Comparison of ENCODE assay signal across 9 mouse cellular contexts in the genomic region with DNA sequence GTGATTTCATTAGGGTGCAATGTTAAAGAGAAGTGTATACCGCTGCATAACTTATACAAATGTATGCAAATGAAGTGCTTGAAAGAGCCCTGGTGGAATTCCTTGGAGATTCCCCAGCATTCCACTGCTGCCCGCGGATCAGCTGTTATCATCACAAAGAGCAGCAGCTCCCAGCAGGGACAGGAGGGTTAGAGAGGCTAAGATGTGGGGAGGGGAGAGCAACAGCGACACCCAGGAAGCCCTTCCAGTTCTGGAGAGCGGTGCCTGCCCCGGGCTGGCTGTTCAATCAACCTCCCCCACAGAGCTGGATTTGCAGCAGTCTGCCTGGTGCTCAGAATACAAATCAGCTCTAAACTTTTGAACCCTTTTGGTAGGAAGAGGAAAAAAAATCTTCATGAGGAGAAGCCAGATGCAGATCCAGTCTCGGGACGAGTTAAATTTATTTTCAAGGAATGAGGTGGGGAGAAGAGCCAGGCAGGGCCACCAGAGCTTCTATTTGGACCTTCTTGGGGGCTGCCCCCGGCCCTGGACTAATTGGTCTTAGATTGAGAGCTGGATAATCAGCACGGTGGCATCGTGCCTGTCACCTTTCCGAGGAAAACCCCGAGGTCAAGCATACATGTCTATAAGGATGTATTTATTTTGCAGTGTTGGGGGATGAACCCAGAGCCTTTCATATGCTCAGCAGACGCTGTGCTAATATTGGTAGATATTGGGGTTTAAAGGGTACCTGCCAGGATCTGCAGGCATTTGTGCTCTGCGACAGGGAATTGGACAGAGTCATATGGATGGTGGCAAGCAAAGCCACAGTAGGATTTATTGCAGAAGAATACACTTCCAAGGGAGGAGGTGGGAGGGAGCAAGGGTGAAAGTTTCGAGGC.
DNase-seq lines count a peak whose midpoint lies in the region; ATAC-seq and TF ChIP-seq lines count a peak whose summit lies in the region.
"Had no signal": no experiment of that assay in that cellular context is flagged by ENCODE, and none has a peak within 500 bp of the region (broad histone marks: within the 10 kb centered on the region; RNA-seq: fewer than 3 reads in every experiment).

No protein-coding gene starts in this region.

- no peaks in the 10 kb centered on the region for H3K9me3 ChIP-seq in heart, embryonic 12.5 days (replicated peaks)
- no peaks in the 10 kb centered on the region for H3K9me3 ChIP-seq in midbrain, embryonic 16.5 days (replicated peaks; ENCODE audit: control insufficient read depth, low read length, poor library complexity, severe bottlenecking)

- no peak overlapping the region for H3K4me3 ChIP-seq in heart, embryonic 12.5 days
- peak overlapping the region; percentile 22; the same call in 1 of the 2 replicates for H3K4me3 ChIP-seq in layer of hippocampus, adult 2 months
- no peak overlapping the region for H3K4me3 ChIP-seq in midbrain, embryonic 16.5 days (ENCODE audit: low read depth, low read length)

- H3K36me3 ChIP-seq in heart, embryonic 12.5 days, result no peaks in the 10 kb centered on the region
- no peaks in the 10 kb centered on the region for H3K36me3 ChIP-seq in midbrain, embryonic 16.5 days (ENCODE audit: control insufficient read depth, insufficient read depth, low read length)
- H3K36me3 ChIP-seq: G1E had no signal

- WGBS in heart, embryonic 12.5 days, result 10% methylated on average over 16 of the region's 16 CpGs
- WGBS in midbrain, embryonic 16.5 days, result 3% methylated on average over 16 of the region's 16 CpGs

- TF ChIP-seq CTCF in layer of hippocampus, adult 2 months (conservative IDR thresholded peaks at IDR 0.05), result peak; percentile 50

- H3K4me2 ChIP-seq in heart, embryonic 12.5 days, result peak overlapping the region; percentile 47
- peak overlapping the region; percentile 28 for H3K4me2 ChIP-seq in midbrain, embryonic 16.5 days (ENCODE audit: low read length)

- DNase-seq in heart, postnatal 36 days, result no peak
- DNase-seq in brain, adult 2 months (ENCODE audit: low read depth, low spot score), result peak; percentile 87
- peak; percentile 54 to 60 for DNase-seq in frontal cortex, postnatal 36 days (ENCODE audit: low spot score in 2 of 2)
- peak; percentile 38 to 63 for DNase-seq in layer of hippocampus, adult 2 months (ENCODE audit: low spot score in 2 of 2)
- no peak for DNase-seq in spleen, postnatal 10 days (ENCODE audit: low spot score in 2 of 2)
- no peak for DNase-seq in cerebellum, postnatal 36 days

- no peak for ATAC-seq in heart, embryonic 12.5 days (ENCODE audit: insufficient number of reproducible peaks, low FRiP score)
- peak; percentile 95 for ATAC-seq in midbrain, embryonic 16.5 days

- no peak overlapping the region for H3K9ac ChIP-seq in heart, embryonic 12.5 days
- peak overlapping the region; percentile 34; the same call in 1 of the 2 replicates for H3K9ac ChIP-seq in midbrain, embryonic 16.5 days (ENCODE audit: low read depth, low read length)

- peaks cover 11% of the 10 kb centered on the region for H3K4me1 ChIP-seq in heart, embryonic 12.5 days (replicated peaks)
- H3K4me1 ChIP-seq in midbrain, embryonic 16.5 days (ENCODE audit: control insufficient read depth, insufficient read depth, low read length), result peaks cover 27% of the 10 kb centered on the region

- no peaks in the 10 kb centered on the region; the same call in 1 of the 2 replicates for H3K27me3 ChIP-seq in heart, embryonic 12.5 days (replicated peaks)
- no peaks in the 10 kb centered on the region for H3K27me3 ChIP-seq in midbrain, embryonic 16.5 days (ENCODE audit: control insufficient read depth, insufficient read depth, low read depth, low read length)

- H3K27ac ChIP-seq in heart, embryonic 12.5 days (ENCODE audit: poor library complexity, severe bottlenecking), result no peak overlapping the region
- peak overlapping the region; percentile 49; the same call in 1 of the 2 replicates for H3K27ac ChIP-seq in layer of hippocampus, adult 2 months
- H3K27ac ChIP-seq in midbrain, embryonic 16.5 days (ENCODE audit: low read length), result peak overlapping the region; percentile 85

- intact Hi-C loops in heart, postnatal 36 days (cut with DNase I), result no loop called here

Comparison
In these comparisons a context has a peak if more than half of its experiments do, and no peak if none do; other contexts are left out.
1. DNase-seq: peak in brain, adult 2 months (single experiment), frontal cortex, postnatal 36 days (2 of 2) and layer of hippocampus, adult 2 months (2 of 2); none in heart, postnatal 36 days (0 of 2), spleen, postnatal 10 days (0 of 2) and cerebellum, postnatal 36 days (0 of 2).